Mouse (Mus musculus) CH12.LX (cell line): ENCODE results near the gene Gm17416. TPM values are rescaled to one million over a fixed set of nuclear protein-coding genes. Genes with fewer than 3 reads are reported as not detected.

Experiments
- DNase-seq: peaks from one replicate; pipeline ENCODE4 v3.0.0-alpha.2; 2013; ENCODE audit errors: extremely low read depth
- H3K27ac ChIP-seq: 2 replicates; pipeline ENCODE4 v1.5.1; 2012; ENCODE audit warnings: low read depth, mild to moderate bottlenecking, control low read depth, moderate library complexity; ENCODE audit not compliant: insufficient read depth
- H3K27me3 ChIP-seq: replicated peaks from 2 replicates; pipeline ENCODE3; 2012; ENCODE audit warnings: inconsistent platforms
- H3K36me3 ChIP-seq, 2 experiments: replicated peaks in 1 of 2; 2 replicates each; pipeline versions ENCODE3 to v1.6.1; 2012; ENCODE audit warnings: inconsistent platforms in 1 of 2, low read length in 1 of 2, mild to moderate bottlenecking in 1 of 2, mixed read lengths in 1 of 2, moderate library complexity in 1 of 2; ENCODE audit not compliant: control insufficient read depth in 1 of 2, insufficient read depth in 1 of 2
- H3K4me1 ChIP-seq, 2 experiments: 2 replicates each; pipeline ENCODE4 v1.6.1; 2012; ENCODE audit warnings: inconsistent platforms in 1 of 2, moderate library complexity in 1 of 2; ENCODE audit not compliant: insufficient read depth in 2 of 2, control insufficient read depth in 1 of 2
- H3K4me2 ChIP-seq: 2 replicates; pipeline ENCODE4 v1.6.1; 2012; ENCODE audit warnings: low read depth, mild to moderate bottlenecking, control low read depth; ENCODE audit not compliant: poor library complexity, insufficient read depth, severe bottlenecking
- H3K4me3 ChIP-seq, 3 experiments: fragments of 150-350 bp in 1 of 3; sonication (generic) in 1 of 3; replicated peaks in 1 of 3; 2 replicates each; pipeline versions ENCODE3 to v1.5.1; 2011 to 2012; ENCODE audit warnings: low read depth in 2 of 3, low read length in 2 of 3, mild to moderate bottlenecking in 2 of 3, moderate library complexity in 2 of 3, control low read depth in 1 of 3, improper control_type of control experiment in 1 of 3, inconsistent platforms in 1 of 3, mixed read lengths in 1 of 3; ENCODE audit not compliant: poor library complexity in 1 of 3
- H3K79me2 ChIP-seq: replicated peaks from 2 replicates; pipeline ENCODE4 v1.6.1; 2012; ENCODE audit warnings: mild to moderate bottlenecking, moderate library complexity; ENCODE audit not compliant: control insufficient read depth, poor library complexity, insufficient read depth, severe bottlenecking; ENCODE audit errors: extremely low read depth
- H3K9ac ChIP-seq: 2 replicates; pipeline ENCODE4 v1.6.1; 2012; ENCODE audit warnings: low read depth, mild to moderate bottlenecking, control low read depth, moderate library complexity; ENCODE audit not compliant: insufficient read depth
- H3K9me3 ChIP-seq: replicated peaks from 2 replicates; pipeline ENCODE3; 2012; ENCODE audit warnings: low read length, inconsistent platforms, mixed read lengths
- CHD1 ChIP-seq: IDR thresholded peaks from 2 replicates; pipeline ENCODE4 v1.6.1; 2012; ENCODE audit warnings: low read depth, low read length, improper control_type of control experiment, inconsistent platforms
- CHD2 ChIP-seq: IDR thresholded peaks from 2 replicates; pipeline ENCODE4 v1.6.1; 2011; ENCODE audit warnings: low read length, improper control_type of control experiment
- GABPA ChIP-seq: IDR thresholded peaks from 2 replicates; pipeline ENCODE4 v1.6.1; 2012; ENCODE audit warnings: low read depth, low read length, improper control_type of control experiment, inconsistent platforms; ENCODE audit not compliant: insufficient replicate concordance
- IRF4 ChIP-seq: IDR thresholded peaks from 2 replicates; pipeline ENCODE4 v1.6.1; 2014; ENCODE audit warnings: low read depth, mild to moderate bottlenecking, inconsistent platforms, low read length, improper control_type of control experiment
- MAX ChIP-seq: IDR thresholded peaks from 2 replicates; pipeline ENCODE4 v1.6.1; 2011; ENCODE audit warnings: low read length, improper control_type of control experiment
- MAZ ChIP-seq: IDR thresholded peaks from 2 replicates; pipeline ENCODE4 v1.6.1; 2012; ENCODE audit warnings: low read depth, mild to moderate bottlenecking, inconsistent platforms, low read length, improper control_type of control experiment, moderate library complexity
- MXI1 ChIP-seq: IDR thresholded peaks from 2 replicates; pipeline ENCODE4 v1.6.1; 2011; ENCODE audit warnings: mild to moderate bottlenecking, low read depth, low read length, improper control_type of control experiment
- MYC ChIP-seq: IDR thresholded peaks from 2 replicates; pipeline ENCODE4 v1.6.1; 2011; ENCODE audit warnings: low read depth, mild to moderate bottlenecking, improper control_type of control experiment, low read length
- NRF1 ChIP-seq: IDR thresholded peaks from 2 replicates; pipeline ENCODE4 v1.6.1; 2014; ENCODE audit warnings: low read depth, mild to moderate bottlenecking, inconsistent platforms, low read length, improper control_type of control experiment, moderate library complexity
- POLR2A ChIP-seq: IDR thresholded peaks from 2 replicates; pipeline ENCODE4 v1.6.1; 2011; ENCODE audit warnings: low read depth, mild to moderate bottlenecking, improper control_type of control experiment, low read length
- POLR2AphosphoS2 ChIP-seq: IDR thresholded peaks from 2 replicates; pipeline ENCODE4 v1.6.1; 2011; ENCODE audit warnings: low read depth, low read length, improper control_type of control experiment
- RAD21 ChIP-seq: IDR thresholded peaks from 2 replicates; pipeline ENCODE4 v1.6.1; 2011; ENCODE audit warnings: low read depth, mild to moderate bottlenecking, low read length, improper control_type of control experiment, moderate library complexity
- RCOR1 ChIP-seq: conservative IDR thresholded peaks from 2 replicates; pipeline ENCODE4 v1.6.1; 2012; ENCODE audit warnings: low read depth, mild to moderate bottlenecking, inconsistent platforms, low read length, improper control_type of control experiment
- USF2 ChIP-seq: conservative IDR thresholded peaks from 2 replicates; pipeline ENCODE4 v1.6.1; 2011; ENCODE audit warnings: low read depth, low read length, improper control_type of control experiment
- ZC3H11A ChIP-seq: IDR thresholded peaks from 2 replicates; pipeline ENCODE4 v1.6.1; 2012; ENCODE audit warnings: low read depth, mild to moderate bottlenecking, inconsistent platforms, low read length, improper control_type of control experiment
- ZMIZ1 ChIP-seq: IDR thresholded peaks from 2 replicates; pipeline ENCODE4 v1.6.1; 2012; ENCODE audit warnings: low read depth, mild to moderate bottlenecking, inconsistent platforms, low read length, improper control_type of control experiment
- ZNF384 ChIP-seq: IDR thresholded peaks from 2 replicates; pipeline ENCODE4 v1.6.1; 2012; ENCODE audit warnings: low read depth, low read length, improper control_type of control experiment, inconsistent platforms
- dilution Hi-C: fragments of 300-500 bp; cut with MboI; formaldehyde crosslinking; loops from 2 replicates; pipeline ENCODE4 v1.14.3; 2020; ENCODE audit warnings: low sequenced_read_pairs; ENCODE audit not compliant: extremely low pct_unique_long_range_greater_than_20kb, extremely low pct_ligation_motif_present
- in situ Hi-C: fragments of 300-500 bp; cut with MboI; formaldehyde crosslinking; loops from 3 replicates; pipeline ENCODE4 v1.14.3; 2019; ENCODE audit warnings: low sequenced_read_pairs, low pct_ligation_motif_present, low pct_unique_long_range_greater_than_20kb, mixed read lengths
- polyA plus RNA-seq: library from polyadenylated mRNA; unstranded; fragments of >175 nt; gene quantifications from 2 replicates; pipeline ENCODE4 v1.2.1, GENCODE M21; 2012; ENCODE audit warnings: low read depth; ENCODE audit not compliant: insufficient read length
- total RNA-seq, 2 experiments: library from RNA; depleted of rRNA; stranded (reverse); fragments of 300-350 nt in 1 of 2; fragments of >200 nt in 1 of 2; gene quantifications; 2 replicates each; pipeline ENCODE4 v1.2.3; 2012 to 2014

Gm17416 gene
- total and polyA plus RNA-seq, 3 experiments = not detected

- H3K9me3 ChIP-seq = peaks cover 7% of the 10 kb centered on the region
- TF ChIP-seq POLR2A = no peak
- no peak for TF ChIP-seq IRF4
- no peak for TF ChIP-seq MAZ
- TF ChIP-seq CHD1 = no peak
- TF ChIP-seq CHD2 = no peak
- TF ChIP-seq USF2 = no peak
- TF ChIP-seq RAD21 = no peak
- no peak for TF ChIP-seq ZNF384
- no peak for TF ChIP-seq ZMIZ1
- no peak for TF ChIP-seq NRF1
- no peaks in the 10 kb centered on the region for H3K4me1 ChIP-seq
- H3K27ac ChIP-seq = no peak overlapping the region
- no peak overlapping the region for H3K9ac ChIP-seq
- no peaks in the 10 kb centered on the region for H3K79me2 ChIP-seq
- no peak overlapping the region for H3K4me3 ChIP-seq
- H3K27me3 ChIP-seq = peaks cover 55% of the 10 kb centered on the region
- no peak overlapping the region for H3K4me2 ChIP-seq
- dilution Hi-C loops (no loop called here), in situ Hi-C loops (no loop called here)
- no peak for DNase-seq
- H3K36me3 ChIP-seq = no peaks in the 10 kb centered on the region
These were observed 743 bp downstream of the Gm17416 start for GRCm38 (mm10) chr2:152569881-152570280.

- Histone ChIP-seq H3K9me3 (peaks cover 7% of the 10 kb centered on the region), H3K4me2 (no peak overlapping the region), H3K4me1 (no peaks in the 10 kb centered on the region), H3K36me3 (no peaks in the 10 kb centered on the region), H3K27ac (no peak overlapping the region), H3K27me3 (peaks cover 55% of the 10 kb centered on the region), H3K79me2 (no peaks in the 10 kb centered on the region), H3K9ac (no peak overlapping the region), H3K4me3 (no peak overlapping the region)
- TF ChIP-seq GABPA (no peak), MYC (no peak), RCOR1 (no peak), IRF4 (no peak), ZMIZ1 (no peak), ZC3H11A (no peak), CHD2 (no peak), POLR2AphosphoS2 (no peak), MAX (no peak), MXI1 (no peak)
- dilution Hi-C loops (no loop called here), in situ Hi-C loops (no loop called here)
- DNase-seq = no peak
These were observed 1.2 kb downstream of the Gm17416 start for GRCm38 (mm10) chr2:152570313-152570712.
